Mouse (Mus musculus) brain, adult 2 months (tissue): ENCODE results near the gene Upf3a.
"Not testable (repeated sequence)": the region's sequence is repeated elsewhere in the genome, so short reads cannot be mapped to it uniquely, and the experiment has no call there.

Experiments
- DNase-seq: peaks from one replicate; pipeline ENCODE4 v3.0.0; 2011; ENCODE audit warnings: low read depth, low spot score

Upf3a gene

GRCm38 (mm10) chr8:13785250-13785763 lies at the start of gene Upf3a:
Gene Upf3a, plus strand, starts transcription at chr8:13785615.
- peak; percentile 96 for DNase-seq

- DNase-seq: peak; percentile 40
These were observed 45.1 kb upstream of the Upf3a start for GRCm38 (mm10) chr8:13740323-13740770.

GRCm38 (mm10) chr8:13740817-13741613 lies 44.4 kb upstream of the Upf3a start:
- DNase-seq: no peak

- not testable (repeated sequence) for DNase-seq
These were observed 39.2 kb upstream of the Upf3a start for GRCm38 (mm10) chr8:13746212-13746611.

- peak; percentile 24 for DNase-seq
These were observed 37.8 kb upstream of the Upf3a start for GRCm38 (mm10) chr8:13747626-13748025.

- DNase-seq: peak; percentile 74
These were observed 31.7 kb upstream of the Upf3a start for GRCm38 (mm10) chr8:13753680-13754079.

GRCm38 (mm10) chr8:13756480-13756879 lies 28.9 kb upstream of the Upf3a start:
- no peak for DNase-seq

GRCm38 (mm10) chr8:13756982-13757804 lies 28.2 kb upstream of the Upf3a start, which contains the start of gene Cdc16:
Gene Cdc16, plus strand, starts transcription at chr8:13757676.
- peak; percentile 94 for DNase-seq

- peak; percentile 55 for DNase-seq
These were observed 27.3 kb upstream of the Upf3a start for GRCm38 (mm10) chr8:13757805-13758727.

GRCm38 (mm10) chr8:13769206-13769605 lies 16.2 kb upstream of the Upf3a start:
- DNase-seq: no peak

- DNase-seq: no peak
These were observed 4.9 kb upstream of the Upf3a start for GRCm38 (mm10) chr8:13780536-13780935.

- DNase-seq: peak; percentile 97
These were observed 417 bp downstream of the Upf3a start for GRCm38 (mm10) chr8:13785764-13786299.

- DNase-seq: no peak
These were observed 4.2 kb downstream of the Upf3a start for GRCm38 (mm10) chr8:13789606-13790005.

GRCm38 (mm10) chr8:13793097-13793745 lies 7.8 kb downstream of the Upf3a start:
- DNase-seq: no peak

- DNase-seq: no peak
These were observed 8.3 kb downstream of the Upf3a start for GRCm38 (mm10) chr8:13793746-13794101.

- DNase-seq: no peak
These were observed 12.3 kb downstream of the Upf3a start for GRCm38 (mm10) chr8:13797676-13798075.

GRCm38 (mm10) chr8:13799566-13799965 lies 14.2 kb downstream of the Upf3a start:
- no peak for DNase-seq

- no peak for DNase-seq
These were observed 43.3 kb downstream of the Upf3a start for GRCm38 (mm10) chr8:13828598-13829172.

GRCm38 (mm10) chr8:13838289-13838688 lies 52.9 kb downstream of the Upf3a start, which contains the start of gene AF366264:
Gene AF366264, minus strand, starts transcription at chr8:13838389.
- not testable (repeated sequence) for DNase-seq

- DNase-seq: peak; percentile 34
These were observed 57.9 kb downstream of the Upf3a start for GRCm38 (mm10) chr8:13843286-13843685.
